Mouse (Mus musculus) stomach, postnatal 0 days (tissue): ENCODE measurements around the gene Spata18. TPM values are rescaled to one million over a fixed set of nuclear protein-coding genes. Genes with fewer than 3 reads are reported as not detected.

Source experiments
- ATAC-seq: fragments of 200-750 bp; cut with Nextera tagmentation; 2 replicates; pipeline ENCODE4 v1.8.0; 2017; ENCODE audit not compliant: low FRiP score, low TSS enrichment
- DNase-seq: peaks from one replicate; pipeline ENCODE4 v3.0.0-alpha.2; 2016; ENCODE audit warnings: low spot score
- H3K27ac ChIP-seq: fragments of 300-500 bp; sonication (generic); replicated peaks from 2 replicates; pipeline ENCODE4 v1.5.1; 2014; ENCODE audit warnings: mild to moderate bottlenecking, control low read depth
- H3K27me3 ChIP-seq: fragments of 300-500 bp; sonication (generic); 2 replicates; pipeline ENCODE4 v1.6.1; 2014; ENCODE audit warnings: low read length; ENCODE audit not compliant: control insufficient read depth, insufficient read depth
- H3K36me3 ChIP-seq: fragments of 300-500 bp; sonication (generic); 2 replicates; pipeline ENCODE4 v1.6.1; 2014; ENCODE audit warnings: low read length, mixed read lengths; ENCODE audit not compliant: control insufficient read depth, insufficient read depth
- H3K4me1 ChIP-seq: fragments of 300-500 bp; sonication (generic); replicated peaks from 2 replicates; pipeline ENCODE4 v1.6.1; 2014; ENCODE audit warnings: antibody characterized with exemption; ENCODE audit not compliant: control insufficient read depth, insufficient read depth
- H3K4me2 ChIP-seq: fragments of 300-500 bp; sonication (generic); replicated peaks from 2 replicates; pipeline ENCODE4 v1.6.1; 2014; ENCODE audit warnings: low read depth, mild to moderate bottlenecking, control low read depth, moderate library complexity
- H3K4me3 ChIP-seq: fragments of 300-500 bp; sonication (generic); 2 replicates; pipeline ENCODE4 v1.5.1; 2014; ENCODE audit warnings: low read depth, low read length, control low read depth
- H3K9ac ChIP-seq: fragments of 300-500 bp; sonication (generic); 2 replicates; pipeline ENCODE4 v1.6.1; 2014; ENCODE audit warnings: mild to moderate bottlenecking, low read length, control low read depth, mixed read lengths
- H3K9me3 ChIP-seq: fragments of 300-500 bp; sonication (generic); 2 replicates; pipeline ENCODE4 v1.6.1; 2016; ENCODE audit warnings: low read length; ENCODE audit not compliant: control insufficient read depth
- CTCF ChIP-seq: IDR thresholded peaks from 2 replicates; pipeline ENCODE4 v1.5.1; 2016; ENCODE audit warnings: antibody characterized with exemption, low read depth, mild to moderate bottlenecking, moderate library complexity
- EP300 ChIP-seq: optimal IDR thresholded peaks from 2 replicates; pipeline ENCODE3; 2016; ENCODE audit warnings: antibody characterized with exemption
- WGBS: fragments of 180-500 bp; shearing (Covaris S2); extraction: QIAGEN DNeasy Blood & Tissue Kit; methylation state at CpG from one replicate; pipeline ENCODE4 v1.1.7; 2014; 5-methylcytosine and 5-hydroxymethylcytosine counted together
- polyA plus RNA-seq: library from polyadenylated mRNA; unstranded; fragments of >200 nt; fragmentation: Nextera tagmentation; extraction: Ambion mirVana; gene quantifications from 2 replicates; pipeline ENCODE4 v1.2.1, GENCODE M21; 2015

Spata18 gene
- polyA plus RNA-seq, 1 experiment from 2014 or later = 0.19 TPM

DNA sequence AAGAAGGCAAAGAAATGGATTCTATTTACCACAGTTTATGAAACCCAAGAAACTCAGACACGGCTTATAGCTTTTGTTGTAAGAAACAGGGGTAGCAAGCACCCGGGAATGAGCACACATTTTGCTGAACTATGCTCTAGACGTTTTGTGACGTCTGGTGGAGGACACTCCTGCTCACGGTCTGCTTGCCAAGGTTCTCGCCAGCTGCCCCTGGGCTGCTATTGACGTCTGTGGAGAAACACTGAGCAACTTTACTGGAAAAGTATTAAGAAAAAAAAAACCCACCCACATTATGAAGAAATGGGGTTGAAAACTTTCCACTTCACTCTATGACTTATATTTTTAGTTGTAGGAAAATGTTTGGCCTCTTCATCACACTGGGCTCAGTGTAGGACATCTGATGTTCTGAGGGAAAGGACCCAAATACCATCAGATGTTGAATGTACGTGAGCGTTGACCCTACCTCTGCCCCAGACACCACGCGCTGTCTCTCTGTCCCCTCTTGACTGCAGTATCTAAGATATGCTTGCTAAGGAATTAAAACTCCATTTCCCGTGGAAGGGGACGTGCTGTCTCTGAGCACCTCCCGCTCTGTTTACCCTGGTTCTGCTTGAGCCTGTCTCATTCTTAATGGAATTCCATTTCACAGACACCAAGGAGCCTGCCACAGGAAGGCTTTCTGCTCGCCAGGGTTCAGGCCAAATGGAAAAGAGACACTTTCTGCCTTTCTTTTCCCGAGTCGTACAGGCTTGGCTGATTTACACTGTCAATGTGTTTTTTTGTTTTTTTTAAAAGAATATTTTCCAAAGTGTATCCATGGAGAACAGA lies 50.1 kb downstream of the Spata18 start:
- H3K27ac ChIP-seq = 0 out of 2 replicates have a peak overlapping the region, but pooled peaks have one; percentile 24

DNA sequence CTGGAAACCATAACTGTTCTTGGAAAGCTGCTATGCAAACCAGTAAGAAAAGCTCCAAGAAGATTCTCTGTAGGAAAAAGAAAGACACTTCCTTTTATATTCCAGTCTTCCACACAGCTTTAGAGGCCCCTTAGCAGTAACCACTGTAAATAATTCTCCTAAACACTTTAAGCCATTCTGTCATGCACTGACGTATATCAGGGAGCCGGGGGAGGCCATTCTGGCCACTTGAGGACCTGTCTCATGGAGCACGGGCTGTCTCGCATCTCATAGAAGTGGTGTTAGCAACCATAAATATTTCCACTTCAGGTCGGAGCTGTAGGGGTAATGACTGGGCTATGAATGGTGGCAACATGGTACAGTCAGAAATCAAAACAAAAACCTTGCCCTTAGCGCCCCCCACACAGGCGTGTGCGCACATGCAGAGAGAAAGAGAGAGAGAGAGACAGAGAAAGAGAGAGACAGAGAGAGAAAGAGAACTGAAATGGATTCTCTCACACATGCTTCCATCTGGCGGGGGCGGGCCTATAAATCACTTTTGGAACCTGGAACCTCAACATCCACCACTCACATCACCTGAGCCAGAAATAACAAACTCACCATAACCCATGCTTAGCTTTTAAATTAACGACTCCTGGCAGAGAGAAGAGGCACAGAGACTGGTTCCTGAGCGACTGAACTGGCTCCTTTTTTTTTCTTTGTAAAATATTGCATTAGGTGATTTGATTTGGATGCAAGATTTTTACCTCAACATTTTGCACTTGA lies 50.9 kb downstream of the Spata18 start:
- H3K9me3 ChIP-seq = no peaks in the 10 kb centered on the region
- 0 out of 2 replicates have a peak overlapping the region, but pooled peaks have one; percentile 13 for H3K27ac ChIP-seq
- H3K4me3 ChIP-seq = no peak overlapping the region
- no peaks in the 10 kb centered on the region for H3K4me1 ChIP-seq
- no peak overlapping the region for H3K9ac ChIP-seq
- 63% methylated on average over 12 of the region's 12 CpGs for WGBS
- H3K27me3 ChIP-seq = no peaks in the 10 kb centered on the region
- H3K36me3 ChIP-seq = no peaks in the 10 kb centered on the region
- ATAC-seq = no peak
- TF ChIP-seq EP300 (no peak), CTCF (no peak)
- H3K4me2 ChIP-seq = no peak overlapping the region
- no peak for DNase-seq

More for the DNA sequence above, 50.1 kb downstream of the Spata18 start:
- Histone ChIP-seq H3K4me2 (no peak overlapping the region), H3K36me3 (no peaks in the 10 kb centered on the region), H3K27me3 (no peaks in the 10 kb centered on the region), H3K4me1 (no peaks in the 10 kb centered on the region), H3K9me3 (no peaks in the 10 kb centered on the region), H3K9ac (no peak overlapping the region), H3K4me3 (no peak overlapping the region)
- ATAC-seq = no peak
- DNase-seq = no peak
- 42% methylated on average over 17 of the region's 17 CpGs for WGBS
- no peak for TF ChIP-seq EP300
- TF ChIP-seq CTCF = no peak

- Histone ChIP-seq H3K9me3 (no peaks in the 10 kb centered on the region), H3K27me3 (no peaks in the 10 kb centered on the region), H3K4me1 (no peaks in the 10 kb centered on the region), H3K36me3 (no peaks in the 10 kb centered on the region), H3K27ac (no peak overlapping the region), H3K4me3 (no peak overlapping the region), H3K9ac (no peak overlapping the region), H3K4me2 (no peak overlapping the region)
- 95% methylated on average over 4 of the region's 4 CpGs for WGBS
- no peak for TF ChIP-seq EP300
- peak; percentile 38 for TF ChIP-seq CTCF
- DNase-seq = no peak
- ATAC-seq = no peak
Observed at GRCm38 (mm10) chr5:73703096-73703495, 51.9 kb downstream of the Spata18 start.

DNA sequence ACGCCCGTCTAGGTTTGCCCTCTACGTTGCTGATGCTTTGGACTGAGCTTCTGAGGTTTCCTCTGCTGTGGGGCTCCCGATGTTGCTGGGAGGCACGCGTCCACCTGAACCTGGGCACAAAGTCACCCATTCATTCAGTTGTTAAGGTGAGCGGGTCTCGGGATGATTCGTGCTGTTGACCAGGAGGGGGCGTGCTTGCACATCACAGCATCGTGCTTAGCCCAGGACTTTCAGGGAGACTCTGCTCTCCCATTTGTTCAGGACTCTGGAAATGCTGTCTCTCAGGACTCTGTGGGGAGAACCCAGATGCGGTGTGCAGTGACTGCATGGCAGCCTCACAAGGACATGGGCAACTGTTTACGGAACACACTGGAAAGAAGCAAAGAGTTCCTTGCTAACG lies 53.1 kb downstream of the Spata18 start:
- ATAC-seq (no peak), DNase-seq (no peak)
- H3K36me3 ChIP-seq = no peaks in the 10 kb centered on the region
- no peak overlapping the region for H3K9ac ChIP-seq
- no peaks in the 10 kb centered on the region for H3K27me3 ChIP-seq
- H3K4me2 ChIP-seq = no peak overlapping the region
- 43% methylated on average over 14 of the region's 14 CpGs for WGBS
- no peaks in the 10 kb centered on the region for H3K4me1 ChIP-seq
- H3K9me3 ChIP-seq = no peaks in the 10 kb centered on the region
- TF ChIP-seq CTCF (peak; percentile 57), EP300 (no peak)
- H3K27ac ChIP-seq = no peak overlapping the region
- no peak overlapping the region for H3K4me3 ChIP-seq

DNA sequence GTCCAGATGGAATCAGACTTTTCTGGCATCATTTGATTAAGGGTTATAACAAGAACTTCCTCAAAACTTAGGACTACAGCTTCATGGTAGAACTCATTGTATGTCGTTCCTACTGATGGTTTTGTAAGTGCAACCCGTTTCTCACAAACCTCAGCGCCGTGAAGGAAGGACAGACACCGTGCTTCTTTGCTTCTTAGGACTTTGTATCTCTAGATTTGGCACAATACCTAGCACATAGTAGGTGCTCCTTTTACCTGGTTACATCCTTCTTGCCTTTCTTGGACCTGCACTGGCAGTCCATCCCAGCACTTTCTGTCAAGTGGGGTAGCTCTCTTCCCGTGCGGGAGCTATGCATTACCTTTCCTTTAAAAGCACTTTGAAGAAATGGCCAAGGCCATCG lies 53.6 kb downstream of the Spata18 start:
- Histone ChIP-seq H3K36me3 (no peaks in the 10 kb centered on the region), H3K4me3 (no peak overlapping the region), H3K27me3 (no peaks in the 10 kb centered on the region), H3K4me2 (no peak overlapping the region), H3K9ac (no peak overlapping the region), H3K9me3 (no peaks in the 10 kb centered on the region), H3K4me1 (no peaks in the 10 kb centered on the region), H3K27ac (no peak overlapping the region)
- no peak for ATAC-seq
- WGBS = 87% methylated on average over 8 of the region's 8 CpGs
- no peak for TF ChIP-seq CTCF
- TF ChIP-seq EP300 = no peak
- no peak for DNase-seq

GRCm38 (mm10) chr5:73705290-73705689 lies 54.1 kb downstream of the Spata18 start:
- Histone ChIP-seq H3K9me3 (no peaks in the 10 kb centered on the region), H3K4me1 (no peaks in the 10 kb centered on the region), H3K36me3 (no peaks in the 10 kb centered on the region), H3K27me3 (no peaks in the 10 kb centered on the region), H3K9ac (no peak overlapping the region), H3K27ac (no peak overlapping the region), H3K4me3 (no peak overlapping the region), H3K4me2 (no peak overlapping the region)
- WGBS = 89% methylated on average over 5 of the region's 5 CpGs
- no peak for TF ChIP-seq EP300
- TF ChIP-seq CTCF = no peak
- DNase-seq (no peak), ATAC-seq (no peak)
